Mouse (Mus musculus): ENCODE results near the gene Tmtc1.

Tmtc1 gene

DNA sequence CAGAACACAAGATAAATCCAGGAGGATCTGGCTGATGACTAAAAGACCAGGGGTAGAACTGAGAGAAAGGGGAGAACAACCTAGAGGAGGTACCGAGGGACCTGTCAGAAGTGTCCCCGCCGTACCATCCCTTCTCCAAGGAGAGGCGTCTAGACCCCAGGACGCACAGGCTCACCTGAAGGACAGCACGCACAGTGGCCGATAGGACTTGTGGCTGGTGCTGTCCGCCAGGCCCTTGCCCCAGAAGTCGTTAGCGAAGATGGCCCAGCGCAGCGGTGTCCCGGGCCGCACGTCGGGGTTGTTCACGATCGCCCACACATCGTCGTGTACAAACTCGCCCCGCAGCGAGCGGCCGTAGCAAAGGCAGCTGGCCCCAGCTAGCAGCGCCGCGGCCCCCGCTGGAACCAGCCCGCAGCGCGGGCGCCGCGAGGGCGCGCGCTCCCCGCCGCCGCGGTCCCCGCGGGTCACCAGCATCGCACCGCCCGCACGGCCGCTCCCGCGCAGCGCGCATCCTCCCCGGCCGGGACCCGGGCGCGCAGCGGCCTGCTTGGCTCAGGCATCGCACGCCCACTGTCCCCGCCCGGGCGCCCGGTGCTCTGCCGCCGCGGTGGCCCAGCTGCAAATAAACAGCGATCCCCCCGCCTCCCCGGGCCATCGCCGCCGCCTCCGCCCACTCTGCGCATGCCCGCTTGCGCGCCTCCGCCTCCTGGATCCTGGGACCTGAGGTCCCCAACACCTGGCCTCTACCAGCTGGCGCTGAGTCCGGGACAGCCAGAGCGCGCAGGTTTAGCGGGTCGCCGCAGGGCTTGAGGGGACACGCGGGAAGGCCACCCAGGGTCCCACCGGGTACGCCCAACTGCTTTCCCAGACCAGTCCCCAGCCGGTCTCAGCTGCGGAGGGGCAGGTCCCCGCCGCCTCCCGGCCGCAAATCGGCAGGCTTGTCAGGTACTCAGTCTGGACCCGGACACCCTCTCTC, at the start of gene Tmtc1:
Tmtc1 (minus strand) TSS at position 664 of the 976 bp plus-strand sequence.
- DNase-seq (ENCODE audit: extremely low spot score), result peak; percentile 79

- no peak for DNase-seq (ENCODE audit: extremely low spot score)
Measured at GRCm38 (mm10) chr6:148491849-148492248, 47.7 kb upstream of the Tmtc1 start.

DNA sequence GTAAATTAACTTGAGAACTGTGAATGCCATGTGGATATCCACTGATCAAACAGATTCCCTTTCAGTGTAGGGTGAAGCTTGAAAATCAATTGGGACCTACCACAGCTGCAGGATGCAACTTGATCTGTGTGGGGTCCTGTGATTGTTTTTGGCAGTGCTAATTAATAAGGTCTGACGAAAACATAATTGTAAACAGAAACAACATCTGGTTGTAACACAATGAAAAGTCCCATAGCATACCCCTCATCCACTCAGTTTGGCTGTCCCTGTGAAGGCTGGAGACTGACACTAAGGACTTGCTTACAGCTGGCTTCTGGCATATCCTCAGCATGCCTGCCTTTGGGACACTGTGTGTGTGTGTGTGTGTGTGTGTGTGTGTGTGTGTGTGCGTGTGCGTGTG, 42.6 kb upstream of the Tmtc1 start:
- no peak for DNase-seq (ENCODE audit: extremely low spot score)

- no peak for DNase-seq (ENCODE audit: extremely low spot score)
Measured at GRCm38 (mm10) chr6:148481894-148482293, 37.7 kb upstream of the Tmtc1 start.

DNA sequence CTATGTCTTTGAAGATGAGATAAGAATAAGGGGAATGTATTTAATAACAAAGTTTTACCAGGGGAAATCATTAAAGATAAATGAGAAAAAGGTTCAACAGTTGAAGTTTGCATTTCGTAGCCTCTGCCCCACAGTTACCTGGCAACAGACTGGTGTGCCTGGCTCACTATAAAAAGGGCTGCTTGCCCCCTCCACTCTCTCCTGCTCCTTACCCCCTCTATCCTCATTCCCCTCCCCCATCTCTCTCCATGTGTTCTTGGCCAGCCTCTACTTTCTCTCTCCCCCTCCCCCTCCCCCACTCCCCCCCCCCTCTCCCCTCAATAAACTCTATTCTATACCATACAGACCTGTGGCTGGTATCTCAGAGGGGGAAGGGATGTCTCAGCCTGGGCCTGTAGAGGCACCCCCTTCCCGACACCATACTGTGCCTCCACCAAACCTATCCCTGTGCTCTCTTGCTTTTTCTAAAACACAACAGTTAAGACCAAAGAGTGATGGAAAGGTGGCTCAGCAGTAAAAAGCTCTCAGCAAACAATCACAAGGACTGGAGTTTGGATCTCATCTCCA, 35.6 kb upstream of the Tmtc1 start:
- no peak for DNase-seq (ENCODE audit: extremely low spot score)

DNA sequence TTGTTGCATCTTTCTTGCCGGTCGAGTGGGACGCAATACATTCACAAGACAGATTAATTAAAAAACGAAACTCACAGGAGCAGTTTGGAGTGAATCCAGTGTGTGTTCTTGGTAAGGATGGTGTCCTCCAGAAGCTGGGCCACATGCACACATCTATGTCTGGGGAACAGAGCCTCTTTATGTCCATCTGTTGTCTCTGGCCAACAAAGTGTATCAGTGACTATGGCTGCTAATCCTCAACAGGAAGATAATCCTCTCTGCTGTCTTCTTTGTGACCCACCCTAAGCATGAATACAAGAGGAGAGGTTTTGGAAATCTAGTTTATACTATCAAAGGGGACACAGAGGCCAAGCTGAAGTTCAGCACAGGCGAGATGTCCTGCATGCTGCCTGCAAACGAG, 34.2 kb upstream of the Tmtc1 start:
- DNase-seq (ENCODE audit: extremely low spot score), result no peak

DNA sequence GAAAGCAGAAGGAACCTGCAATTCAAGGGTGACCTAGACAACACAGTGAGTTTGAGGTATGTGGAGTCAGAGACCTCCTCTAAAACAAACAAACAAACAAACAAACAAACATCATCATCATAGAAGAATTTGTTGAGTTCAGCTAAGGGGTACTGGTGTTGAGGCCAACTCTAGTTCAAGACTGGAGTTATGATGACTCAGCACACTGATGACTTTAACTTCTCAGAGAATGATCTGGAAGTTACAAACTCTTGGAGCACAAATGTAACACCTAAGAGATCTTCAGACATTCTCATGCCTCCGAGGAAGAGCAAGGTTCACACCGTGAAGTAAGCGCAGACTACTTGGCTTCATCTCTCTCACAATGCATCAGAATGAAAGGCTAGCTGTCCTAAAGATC, 28.1 kb upstream of the Tmtc1 start:
- no peak for DNase-seq (ENCODE audit: extremely low spot score)

DNA sequence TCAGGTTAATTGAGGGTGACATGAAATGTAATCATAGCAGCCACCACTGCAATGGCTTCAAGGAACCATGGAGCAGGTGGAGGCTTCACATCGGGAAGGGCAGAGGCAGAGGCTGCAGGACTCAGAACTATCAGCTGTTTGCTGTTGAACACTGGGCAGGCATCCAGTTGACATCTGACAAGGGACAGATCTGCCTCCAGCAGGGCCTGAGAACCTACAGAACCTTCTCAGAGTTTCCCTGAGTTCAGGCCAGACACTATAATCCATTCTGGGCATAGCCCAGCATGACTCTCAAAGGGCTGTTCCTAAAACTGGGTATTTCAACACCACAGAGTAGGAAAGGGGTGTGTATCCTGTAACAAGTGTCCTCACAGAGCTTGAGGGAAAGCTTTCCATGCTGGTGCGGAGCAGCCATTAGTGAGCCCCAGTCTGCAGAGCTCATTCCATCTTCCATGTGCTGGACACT, 23.8 kb upstream of the Tmtc1 start:
- DNase-seq (ENCODE audit: extremely low spot score), result peak; percentile 18

GRCm38 (mm10) chr6:148467170-148467921, 23.2 kb upstream of the Tmtc1 start:
- DNase-seq (ENCODE audit: extremely low spot score), result no peak

DNA sequence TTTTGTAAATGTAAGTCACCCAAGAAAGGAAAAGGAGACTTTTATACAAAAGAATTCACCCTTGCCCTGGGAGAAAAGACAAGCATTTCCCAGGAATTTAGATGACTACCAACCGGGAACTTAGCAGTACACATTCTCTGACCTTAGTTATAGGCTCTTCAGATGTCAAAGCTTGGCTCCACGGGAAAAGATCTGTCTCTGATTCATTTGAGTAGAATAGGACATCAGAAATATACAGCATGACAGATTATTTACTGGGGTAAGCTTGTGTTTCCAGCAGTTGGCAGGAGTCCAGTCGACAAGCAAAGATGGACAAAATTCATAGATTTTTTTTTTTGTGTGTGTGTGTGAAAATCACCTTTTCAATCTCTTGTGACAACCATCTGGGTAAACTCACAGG, 15.4 kb upstream of the Tmtc1 start:
- DNase-seq (ENCODE audit: extremely low spot score), result no peak

- no peak for DNase-seq (ENCODE audit: extremely low spot score)
Measured at GRCm38 (mm10) chr6:148455470-148455869, 11.3 kb upstream of the Tmtc1 start.

DNA sequence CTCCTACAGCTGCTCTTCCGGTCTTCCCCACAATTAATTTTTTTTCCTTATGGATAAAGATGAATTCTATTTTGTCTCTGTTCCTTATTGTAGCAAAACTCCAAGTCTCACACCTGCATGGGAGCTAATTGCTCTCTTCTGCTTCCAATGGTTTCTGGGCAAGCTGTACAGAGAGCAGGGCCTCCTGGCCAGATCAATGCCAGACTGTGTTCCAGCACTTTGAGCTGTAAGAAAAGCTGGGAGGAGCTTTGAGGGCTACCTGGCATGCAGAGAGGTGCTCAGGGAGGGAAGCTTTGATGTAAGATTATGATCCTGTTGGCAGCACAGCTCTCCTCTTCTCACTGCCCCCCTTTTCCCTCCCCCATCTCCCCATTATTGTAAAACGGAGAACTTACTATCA, 10.6 kb upstream of the Tmtc1 start:
- DNase-seq (ENCODE audit: extremely low spot score), result no peak

- no peak for DNase-seq (ENCODE audit: extremely low spot score)
Measured at GRCm38 (mm10) chr6:148448151-148448550, 4.0 kb upstream of the Tmtc1 start.

DNA sequence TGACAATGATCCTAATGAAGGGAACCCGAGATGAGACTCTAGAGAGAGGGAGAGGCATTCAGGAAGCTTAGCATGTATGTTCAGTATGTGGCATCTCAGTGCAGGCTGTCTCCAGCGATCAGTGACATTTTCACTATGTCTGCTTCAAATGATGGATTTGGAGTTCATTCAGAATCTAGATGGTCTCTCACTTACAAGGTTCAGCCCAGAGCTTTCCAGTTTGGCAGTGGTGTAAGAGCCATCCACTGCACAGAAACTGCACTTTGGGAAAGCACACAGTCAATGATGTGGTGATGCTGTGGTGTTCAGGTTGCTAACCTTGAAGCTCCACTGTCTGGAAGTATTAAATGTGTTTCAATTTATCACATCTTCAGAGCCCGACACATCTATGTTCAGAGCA, 1.9 kb upstream of the Tmtc1 start:
- no peak for DNase-seq (ENCODE audit: extremely low spot score)

DNA sequence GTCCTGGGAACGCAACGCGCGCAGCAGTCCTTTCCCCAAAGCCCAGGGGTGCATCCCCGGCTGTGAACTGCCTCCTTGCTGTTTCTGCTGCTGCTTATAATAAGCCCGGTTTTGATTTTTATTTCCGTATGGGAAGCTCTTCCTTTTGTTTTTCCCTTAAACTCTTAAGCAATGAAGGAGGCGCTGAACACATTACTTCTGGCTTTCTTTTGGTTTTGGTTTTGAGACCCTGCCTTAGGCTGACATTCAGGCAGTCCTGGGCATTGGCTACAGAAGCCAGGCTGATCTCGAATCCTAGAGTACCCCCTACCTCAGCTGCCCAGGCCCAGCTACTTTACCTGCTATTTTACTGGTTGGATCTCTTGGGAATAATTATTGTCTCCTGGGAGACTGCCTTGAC, 607 bp upstream of the Tmtc1 start:
- no peak for DNase-seq (ENCODE audit: extremely low spot score)

- DNase-seq (ENCODE audit: extremely low spot score), result no peak
Measured at GRCm38 (mm10) chr6:148443291-148443725, 881 bp downstream of the Tmtc1 start.

DNA sequence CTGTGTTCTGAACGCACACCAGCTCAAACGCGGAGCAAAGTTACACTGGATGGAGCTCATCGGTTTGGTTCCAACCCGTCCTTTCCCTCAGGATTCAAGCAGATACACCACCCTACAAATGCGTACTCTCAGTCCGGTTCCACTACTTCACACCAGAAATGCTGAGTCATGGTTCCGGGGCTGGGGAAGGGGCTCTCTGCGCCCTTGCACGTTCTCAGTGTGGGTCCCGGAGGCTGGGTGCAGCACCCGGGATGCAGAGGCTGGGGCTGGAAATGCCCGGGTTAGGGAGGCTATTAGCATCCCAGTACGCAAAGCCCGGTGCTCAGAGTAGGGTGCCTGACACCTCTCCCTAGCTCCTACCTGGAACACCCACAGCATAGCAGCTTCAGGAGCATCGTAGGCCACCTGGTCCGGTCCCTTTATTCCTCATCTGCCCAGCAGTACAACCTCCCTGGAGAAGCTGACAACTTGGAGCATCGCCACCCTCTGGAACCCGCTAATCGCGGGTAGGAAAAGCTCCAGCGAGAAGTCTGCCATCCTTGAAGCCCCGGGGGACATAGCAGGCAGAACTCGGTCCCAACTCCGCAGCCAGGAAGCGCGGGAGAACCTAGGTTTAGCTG, 1.4 kb downstream of the Tmtc1 start:
- peak; percentile 52 for DNase-seq (ENCODE audit: extremely low spot score)

DNA sequence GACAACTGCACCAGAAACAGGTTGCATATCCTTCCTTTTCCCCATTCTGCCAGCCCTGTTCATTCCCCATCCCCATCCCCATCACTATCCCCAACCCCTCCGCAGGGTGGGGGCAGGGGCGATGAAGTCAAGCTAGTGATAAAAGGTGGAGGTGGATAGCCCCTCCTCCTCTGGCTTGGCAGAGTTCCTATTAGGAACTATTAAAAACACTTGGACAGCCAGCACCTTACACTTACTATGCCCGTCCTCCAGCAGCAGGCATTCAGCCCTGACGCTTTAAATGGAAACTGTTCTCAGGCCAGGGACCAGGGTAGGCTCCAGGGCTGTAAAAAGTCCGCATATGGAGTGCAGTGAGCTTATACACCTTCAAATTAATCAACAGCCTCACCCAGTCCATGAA, 2.3 kb downstream of the Tmtc1 start:
- no peak for DNase-seq (ENCODE audit: extremely low spot score)

- DNase-seq (ENCODE audit: extremely low spot score), result no peak
Measured at GRCm38 (mm10) chr6:148439101-148439500, 5.1 kb downstream of the Tmtc1 start.

DNA sequence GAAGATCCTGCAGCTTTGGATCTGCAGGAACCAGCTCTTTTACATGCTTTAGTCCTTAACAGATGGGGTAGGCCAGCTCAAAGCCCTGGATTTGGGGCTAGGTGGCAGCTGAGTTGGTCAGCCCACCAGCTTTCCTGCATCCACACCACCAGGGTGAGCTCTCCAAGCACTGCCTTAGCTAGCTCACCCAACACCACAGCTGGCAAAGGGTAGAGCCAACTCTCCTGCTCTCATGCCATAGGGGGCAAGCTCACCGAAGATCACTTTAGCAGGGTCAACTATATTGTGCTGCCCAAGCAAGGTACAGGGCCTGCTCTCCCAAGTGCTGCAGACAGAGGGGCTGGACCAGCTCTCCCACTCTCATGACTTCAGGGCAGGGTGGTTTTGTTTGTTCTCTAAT, 6.6 kb downstream of the Tmtc1 start:
- DNase-seq (ENCODE audit: extremely low spot score), result no peak

- DNase-seq (ENCODE audit: extremely low spot score), result no peak
Measured at GRCm38 (mm10) chr6:148436441-148437001, 7.7 kb downstream of the Tmtc1 start.

DNA sequence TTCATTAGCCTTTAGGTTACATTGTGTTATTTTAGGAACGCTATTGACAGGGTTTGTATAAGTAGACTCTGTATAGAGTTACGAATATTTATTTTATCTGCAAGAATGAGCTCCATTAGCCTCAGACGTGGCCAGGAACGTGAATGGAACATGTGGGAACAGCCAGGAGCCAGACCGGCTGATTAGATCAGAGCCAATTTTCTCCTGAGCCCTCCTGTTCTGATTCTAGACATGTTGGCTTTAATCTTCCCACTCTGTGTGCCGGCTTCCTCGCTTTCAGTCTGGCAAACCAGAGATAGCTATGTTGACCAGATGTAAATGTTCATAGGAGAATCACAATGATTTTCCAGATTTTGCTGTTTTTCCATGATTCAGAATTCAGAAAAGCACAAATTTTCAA, 22.6 kb downstream of the Tmtc1 start:
- DNase-seq (ENCODE audit: extremely low spot score), result no peak

Measured in embryo, embryonic 9.5 days (tissue).